Mouse (Mus musculus): ENCODE data around the gene Dnase2b.

- no peak for TF ChIP-seq CTCF (IDR thresholded peaks at IDR 0.05; ENCODE audit: low read depth, low read length)
- no peak for TF ChIP-seq POLR2A (IDR thresholded peaks at IDR 0.05; ENCODE audit: extremely low read depth, insufficient read depth, low read length)
These were observed 34.0 kb upstream of the Dnase2b start for GRCm38 (mm10) chr3:146649311-146649894.

Data from liver, adult 2 months (tissue).